20 mouse cellular contexts compared by ENCODE assay signal in the genomic region with DNA sequence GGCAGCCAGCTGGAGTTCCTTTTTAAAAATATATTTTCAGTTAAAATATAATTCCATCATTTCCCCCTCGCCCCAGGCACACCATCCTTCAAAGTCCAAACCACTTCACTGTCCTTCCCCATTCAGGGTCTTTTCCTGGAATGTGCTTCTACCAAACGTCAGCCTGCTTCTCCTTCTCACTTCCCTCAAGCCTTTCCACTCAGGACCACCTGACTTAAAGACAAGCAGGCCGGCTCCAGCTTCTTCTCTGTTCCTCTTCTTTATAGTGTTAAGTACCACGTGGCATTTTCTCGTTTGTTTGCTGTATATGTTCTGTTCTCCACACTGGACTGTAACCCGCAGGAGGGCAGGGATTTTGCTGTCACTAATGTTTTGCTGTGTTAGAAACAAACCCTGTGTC. TPM values are rescaled to one million over a fixed set of nuclear protein-coding genes. Genes with fewer than 3 reads are reported as not detected.
A peak's percentile ranks its signal among the peaks of the same experiment; 100 is the strongest.
DNase-seq lines count a peak whose midpoint lies in the region; ATAC-seq and TF ChIP-seq lines count a peak whose summit lies in the region.
"Had no signal": no experiment of that assay in that cellular context is flagged by ENCODE, and none has a peak within 500 bp of the region (broad histone marks: within the 10 kb centered on the region; RNA-seq: fewer than 3 reads in every experiment).

No protein-coding gene starts in this region.

- dilution Hi-C loops in CH12.LX (cut with MboI; ENCODE audit: extremely low pct_ligation_motif_present, extremely low pct_unique_long_range_greater_than_20kb, low sequenced_read_pairs) = no loop called here

- peaks cover 15 to 64% of the 10 kb centered on the region in 2 experiments for H3K4me1 ChIP-seq in CH12.LX (ENCODE audit: control insufficient read depth in 1 of 2, insufficient read depth in 2 of 2)
- H3K4me1 ChIP-seq in hindbrain, embryonic 12.5 days = peaks cover 14% of the 10 kb centered on the region

- no peak for ATAC-seq in hindbrain, embryonic 12.5 days (ENCODE audit: low FRiP score)
- ATAC-seq: forebrain, postnatal 0 days had no signal

- WGBS in macrophage (ENCODE audit: missing documents) = 8% methylated on average over 6 of the region's 6 CpGs
- 69% methylated on average over 6 of the region's 6 CpGs for WGBS in hindbrain, embryonic 12.5 days

- peak overlapping the region; percentile 54 for H3K4me2 ChIP-seq in CH12.LX (ENCODE audit: insufficient read depth, low read depth, poor library complexity, severe bottlenecking)
- H3K4me2 ChIP-seq in hindbrain, embryonic 12.5 days (replicated peaks) = no peak overlapping the region
- H3K4me2 ChIP-seq: liver, embryonic 11.5 days; midbrain, embryonic 13.5 days had no signal

- H3K27ac ChIP-seq in CH12.LX (ENCODE audit: insufficient read depth, low read depth) = peak overlapping the region; percentile 21; the same call in 1 of the 2 replicates
- peak overlapping the region; percentile 77 for H3K27ac ChIP-seq in macrophage
- no peak overlapping the region for H3K27ac ChIP-seq in hindbrain, embryonic 12.5 days
- H3K27ac ChIP-seq: heart, adult 2 months; lung, embryonic 15.5 days; midbrain, embryonic 13.5 days; stomach, postnatal 0 days had no signal

- TF ChIP-seq CTCF in CH12.LX (conservative IDR thresholded peaks at IDR 0.05 in 1 of 2, IDR thresholded peaks at IDR 0.05 in 1 of 2; ENCODE audit: low read depth in 2 of 2, low read length in 2 of 2) = no peak

- H3K79me2 ChIP-seq in CH12.LX (replicated peaks; ENCODE audit: control insufficient read depth, extremely low read depth, insufficient read depth, poor library complexity, severe bottlenecking) (peaks cover 39% of the 10 kb centered on the region), macrophage (ENCODE audit: inconsistent target) (peaks cover 38% of the 10 kb centered on the region)

- TF ChIP-seq RAD21 in CH12.LX (IDR thresholded peaks at IDR 0.05; ENCODE audit: low read depth, low read length) = no peak

- H3K9me3 ChIP-seq in CH12.LX (replicated peaks; ENCODE audit: low read length) = no peaks in the 10 kb centered on the region
- H3K9me3 ChIP-seq in hindbrain, embryonic 12.5 days (replicated peaks) = no peaks in the 10 kb centered on the region
- H3K9me3 ChIP-seq: lung, embryonic 15.5 days; midbrain, embryonic 13.5 days had no signal

- no peak; the same call in 1 of the 2 replicates for TF ChIP-seq POLR2A in CH12.LX (IDR thresholded peaks at IDR 0.05; ENCODE audit: low read depth, low read length)

- H3K36me3 ChIP-seq in CH12.LX (replicated peaks in 1 of 2; ENCODE audit: control insufficient read depth in 1 of 2, insufficient read depth in 1 of 2, low read length in 1 of 2) (peaks cover 4 to 13% of the 10 kb centered on the region in 2 experiments), macrophage (ENCODE audit: inconsistent target) (no peaks in the 10 kb centered on the region)
- H3K36me3 ChIP-seq in hindbrain, embryonic 12.5 days = no peaks in the 10 kb centered on the region
- H3K36me3 ChIP-seq: lung, embryonic 15.5 days; midbrain, embryonic 13.5 days had no signal

- H3K9ac ChIP-seq in CH12.LX (ENCODE audit: insufficient read depth, low read depth) = peak overlapping the region; percentile 51; the same call in 1 of the 2 replicates
- no peak overlapping the region for H3K9ac ChIP-seq in hindbrain, embryonic 12.5 days
- H3K9ac ChIP-seq: forebrain, postnatal 0 days; lung, embryonic 15.5 days; midbrain, embryonic 13.5 days had no signal

- in situ Hi-C loops in CH12.LX (cut with MboI; ENCODE audit: low pct_ligation_motif_present, low pct_unique_long_range_greater_than_20kb, low sequenced_read_pairs) = loop anchor here (5.0 kb wide), 1 partner anchor 35 kb away; no protein-coding TSS in a partner anchor

- TF ChIP-seq EP300 in CH12.LX (IDR thresholded peaks at IDR 0.05; ENCODE audit: low read length) = peak; percentile 64

- H3K27me3 ChIP-seq in CH12.LX (replicated peaks) = no peaks in the 10 kb centered on the region
- no peaks in the 10 kb centered on the region for H3K27me3 ChIP-seq in hindbrain, embryonic 12.5 days
- H3K27me3 ChIP-seq: lung, embryonic 15.5 days; midbrain, embryonic 13.5 days had no signal

- H3K4me3 ChIP-seq in CH12.LX (replicated peaks in 1 of 3; ENCODE audit: low read depth in 2 of 3, low read length in 2 of 3, poor library complexity in 1 of 3) (no peak overlapping the region), macrophage (ENCODE audit: inconsistent target) (no peak overlapping the region)
- no peak overlapping the region for H3K4me3 ChIP-seq in hindbrain, embryonic 12.5 days
- H3K4me3 ChIP-seq: heart, adult 2 months; midbrain, embryonic 13.5 days had no signal

- DNase-seq in layer of hippocampus, adult 11-12 months (ENCODE audit: low spot score) = peak; percentile 45
- DNase-seq in layer of hippocampus, postnatal 10 days (ENCODE audit: low spot score in 2 of 2) = no peak
- DNase-seq in 416B (ENCODE audit: low read depth) (peak; percentile 31), CH12.LX (ENCODE audit: extremely low read depth) (peak; percentile 77)
- no peak for DNase-seq in gastrocnemius, adult 8-10 months (ENCODE audit: low spot score in 2 of 2)
- no peak for DNase-seq in embryo, embryonic 11 days
- DNase-seq: adrenal gland, postnatal 10 days; cerebellum, adult 11-12 months; forebrain, postnatal 0 days; kidney, adult 18-20 months; kidney, postnatal 4 days; right cerebral cortex, adult 18-20 months; thymus, postnatal 36 days had no signal

TF ChIP-seq in CH12.LX, 34 proteins besides CTCF, POLR2A, EP300 and RAD21 (continues in another document):
- TF ChIP-seq KAT2A (IDR thresholded peaks at IDR 0.05; ENCODE audit: insufficient replicate concordance, low read length) (no peak), BHLHE40 (IDR thresholded peaks at IDR 0.05; ENCODE audit: low read depth, low read length) (0 out of 2 replicates have a peak, but pooled peaks have one; percentile 29), ETS1 (conservative IDR thresholded peaks at IDR 0.05; ENCODE audit: low read depth, low read length) (peak; percentile 53), MXI1 (IDR thresholded peaks at IDR 0.05; ENCODE audit: low read depth, low read length) (peak; percentile 73), MAFK (IDR thresholded peaks at IDR 0.05; ENCODE audit: insufficient replicate concordance, low read length) (no peak), MEF2A (IDR thresholded peaks at IDR 0.05; ENCODE audit: borderline replicate concordance, low read depth, low read length) (peak; percentile 37; the same call in 1 of the 2 replicates), GABPA (IDR thresholded peaks at IDR 0.05; ENCODE audit: insufficient replicate concordance, low read depth, low read length) (no peak), ZNF384 (IDR thresholded peaks at IDR 0.05; ENCODE audit: low read depth, low read length) (no peak), TBP (conservative IDR thresholded peaks at IDR 0.05; ENCODE audit: low read depth, low read length) (no peak; the same call in 1 of the 2 replicates), NELFE (IDR thresholded peaks at IDR 0.05; ENCODE audit: low read depth, low read length) (no peak), SMC3 (IDR thresholded peaks at IDR 0.05; ENCODE audit: low read depth, low read length) (no peak), JUN (IDR thresholded peaks at IDR 0.05; ENCODE audit: insufficient read depth, low read depth, low read length) (no peak), CHD2 (IDR thresholded peaks at IDR 0.05; ENCODE audit: low read length) (no peak), TCF12 (IDR thresholded peaks at IDR 0.05; ENCODE audit: low read depth, low read length) (peak; percentile 50; the same call in 1 of the 2 replicates), NRF1 (IDR thresholded peaks at IDR 0.05; ENCODE audit: low read depth, low read length) (0 out of 2 replicates have a peak, but pooled peaks have one; percentile 8), JUND (conservative IDR thresholded peaks at IDR 0.05; ENCODE audit: low read depth, low read length) (peak; percentile 42; the same call in 1 of the 2 replicates), UBTF (IDR thresholded peaks at IDR 0.05; ENCODE audit: low read depth, low read length) (no peak; the same call in 1 of the 2 replicates), IRF4 (IDR thresholded peaks at IDR 0.05; ENCODE audit: low read depth, low read length) (peak; percentile 61; the same call in 1 of the 2 replicates), ZC3H11A (IDR thresholded peaks at IDR 0.05; ENCODE audit: low read depth, low read length) (peak; percentile 53; the same call in 1 of the 2 replicates), HCFC1 (IDR thresholded peaks at IDR 0.05; ENCODE audit: low read depth, low read length) (peak; percentile 67), ELF1 (IDR thresholded peaks at IDR 0.05; ENCODE audit: low read depth, low read length) (peak; percentile 61), USF2 (conservative IDR thresholded peaks at IDR 0.05; ENCODE audit: low read depth, low read length) (peak; percentile 53), E2F4 (IDR thresholded peaks at IDR 0.05; ENCODE audit: insufficient replicate concordance, low read depth, low read length) (no peak)

RNA-seq across cellular contexts. Expression of a gene that starts 1.0 kb away (rescaled TPM):
- total RNA-seq in layer of hippocampus, postnatal 10 days (2021) = 100 to 1,000 TPM; 142 to 165 TPM
- 47.8 and 63.3 TPM in 2 replicates for total RNA-seq in CH12.LX (2012; rRNA removed)
- total RNA-seq in CH12.LX (2014; rRNA removed) = 170 and 197 TPM in 2 replicates
- polyA plus RNA-seq in CH12.LX (2012; ENCODE audit: insufficient read length, low read depth) = 125 and 141 TPM in 2 replicates
- total RNA-seq in macrophage (2018; cell fraction: chromatin; rRNA removed) = 10 to 100 TPM; 14.0 to 76.4 (median 31.9) TPM
- total RNA-seq in macrophage (2018; cell fraction: cytosol; rRNA removed) = 100 to 1,000 TPM; 109 to 286 (median 176) TPM
- total RNA-seq in macrophage (2018; cell fraction: nucleus; rRNA removed) = 100 to 1,000 TPM in 2 of 26 experiments, 10 to 100 TPM in 24; 39.2 to 153 (median 70.2) TPM
- polyA plus RNA-seq in macrophage (2018) = 194 to 269 TPM (median 210 TPM) in 3 replicates
- 100 to 1,000 TPM; 116 to 134 (median 123) TPM for total RNA-seq in gastrocnemius, adult 8-10 months (2022)
- polyA plus RNA-seq in hindbrain, embryonic 12.5 days (2016; fragmentation: Nextera tagmentation; extraction: Ambion mirVana) = 76.1 and 86.7 TPM in 2 replicates

RNA-seq across cellular contexts. Expression of a gene that starts 46.6 kb away (rescaled TPM):
- 10 to 100 TPM; 24.1 to 32.9 TPM for total RNA-seq in layer of hippocampus, postnatal 10 days (2021)
- total RNA-seq in CH12.LX (2012; rRNA removed) (70.9 and 100 TPM in 2 replicates), CH12.LX (2014; rRNA removed) (186 and 216 TPM in 2 replicates)
- polyA plus RNA-seq in CH12.LX (2012; ENCODE audit: insufficient read length, low read depth) (157 and 163 TPM in 2 replicates), macrophage (2018) (91.9 to 108 TPM (median 94.0 TPM) in 3 replicates)
- total RNA-seq in macrophage (2018; cell fraction: chromatin; rRNA removed) = 100 to 1,000 TPM in 19 of 26 experiments, 10 to 100 TPM in 7; 62.0 to 253 (median 163) TPM
- total RNA-seq in macrophage (2018; cell fraction: cytosol; rRNA removed) = 100 to 1,000 TPM in 13 of 26 experiments, 10 to 100 TPM in 13; 62.6 to 173 (median 103) TPM
- total RNA-seq in macrophage (2018; cell fraction: nucleus; rRNA removed) = 100 to 1,000 TPM; 110 to 262 (median 169) TPM
- total RNA-seq in gastrocnemius, adult 8-10 months (2022) = 1 to 10 TPM; 3.2 to 5.8 (median 4.8) TPM
- 18.5 and 19.2 TPM in 2 replicates for polyA plus RNA-seq in hindbrain, embryonic 12.5 days (2016; fragmentation: Nextera tagmentation; extraction: Ambion mirVana)

Comparison
In these comparisons a context has a peak if more than half of its experiments do, and no peak if none do; other contexts are left out.
1. DNase-seq: peak in layer of hippocampus, adult 11-12 months (single experiment), 416B (single experiment) and CH12.LX (single experiment); none in layer of hippocampus, postnatal 10 days (0 of 2), gastrocnemius, adult 8-10 months (0 of 2) and embryo, embryonic 11 days (single experiment).